Mouse (Mus musculus): ENCODE measurements around the gene Vtcn1. TPM values are rescaled to one million over a fixed set of nuclear protein-coding genes. Genes with fewer than 3 reads are reported as not detected.

Vtcn1 gene
- total RNA-seq, 2 experiments from 2014 or later = 0.14 to 0.48 TPM

GRCm38 (mm10) chr3:100856050-100856815 lies 31.0 kb downstream of the Vtcn1 start:
- no peak for DNase-seq (ENCODE audit: low spot score in 2 of 2)

- no peak for DNase-seq (ENCODE audit: low spot score in 2 of 2)
Observed at GRCm38 (mm10) chr3:100857139-100857538, 31.9 kb downstream of the Vtcn1 start.

- no peak for DNase-seq (ENCODE audit: low spot score in 2 of 2)
Observed at GRCm38 (mm10) chr3:100858334-100859002, 33.2 kb downstream of the Vtcn1 start.

- DNase-seq (ENCODE audit: low spot score in 2 of 2) = no peak
Observed at GRCm38 (mm10) chr3:100861307-100862303, 36.3 kb downstream of the Vtcn1 start.

GRCm38 (mm10) chr3:100866946-100867345 lies 41.7 kb downstream of the Vtcn1 start:
- no peak for DNase-seq (ENCODE audit: low spot score in 2 of 2)

- no peak for DNase-seq (ENCODE audit: low spot score in 2 of 2)
Observed at GRCm38 (mm10) chr3:100877057-100877456, 51.8 kb downstream of the Vtcn1 start.

GRCm38 (mm10) chr3:100881403-100881802 lies 56.1 kb downstream of the Vtcn1 start:
- DNase-seq (ENCODE audit: low spot score in 2 of 2) = no peak

- no peak for DNase-seq (ENCODE audit: low spot score in 2 of 2)
Observed at GRCm38 (mm10) chr3:100881843-100882634, 56.8 kb downstream of the Vtcn1 start.

DNA sequence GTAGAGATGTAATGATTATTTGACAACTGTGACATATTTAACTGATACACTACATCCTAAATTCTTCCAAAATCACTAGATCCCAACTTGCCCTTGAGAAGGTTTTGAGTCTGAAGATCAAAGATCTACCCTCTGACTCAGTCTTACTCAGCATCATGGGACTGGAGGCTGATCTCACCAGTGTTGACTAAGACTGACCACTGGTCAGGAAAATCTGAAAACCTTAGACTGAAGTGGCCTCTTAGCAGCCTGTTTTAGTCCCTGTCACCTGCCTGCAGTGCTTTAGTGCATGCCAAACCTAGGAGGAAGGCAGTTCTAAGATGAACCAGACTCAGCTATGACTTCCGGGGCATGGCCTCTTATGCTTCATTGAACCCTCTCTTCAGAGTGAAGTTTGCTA lies 64.0 kb downstream of the Vtcn1 start:
- no peak for DNase-seq (ENCODE audit: low spot score in 2 of 2)

GRCm38 (mm10) chr3:100890406-100890805 lies 65.1 kb downstream of the Vtcn1 start:
- no peak for DNase-seq (ENCODE audit: low spot score in 2 of 2)

GRCm38 (mm10) chr3:100892383-100893335 lies 67.4 kb downstream of the Vtcn1 start:
- DNase-seq (ENCODE audit: low spot score in 2 of 2) = no peak

- DNase-seq (ENCODE audit: low spot score in 2 of 2) = no peak
Observed at GRCm38 (mm10) chr3:100895500-100895899, 70.2 kb downstream of the Vtcn1 start.

DNA sequence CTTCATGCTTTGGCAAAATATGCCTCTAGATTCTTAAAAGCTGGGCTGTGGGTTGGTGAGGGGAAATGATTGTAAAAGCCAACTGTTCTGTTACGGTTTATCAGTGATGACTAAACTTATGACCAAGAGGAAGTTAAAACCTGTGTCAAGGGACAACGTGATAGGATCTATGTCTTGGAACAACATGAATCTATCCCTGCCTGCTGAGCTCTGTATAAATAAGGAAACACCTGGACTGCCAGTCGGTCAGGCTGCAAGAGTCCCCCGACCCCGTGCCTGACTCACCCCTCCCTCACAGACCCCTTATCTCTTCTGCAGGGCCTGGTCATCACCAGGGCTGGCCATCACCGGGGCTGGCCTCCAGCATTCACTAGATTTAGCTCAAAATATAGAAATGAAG lies 80.9 kb downstream of the Vtcn1 start:
- DNase-seq (ENCODE audit: low spot score in 2 of 2) = no peak

- no peak for DNase-seq (ENCODE audit: low spot score in 2 of 2)
Observed at GRCm38 (mm10) chr3:100906916-100907315, 81.7 kb downstream of the Vtcn1 start.

DNA sequence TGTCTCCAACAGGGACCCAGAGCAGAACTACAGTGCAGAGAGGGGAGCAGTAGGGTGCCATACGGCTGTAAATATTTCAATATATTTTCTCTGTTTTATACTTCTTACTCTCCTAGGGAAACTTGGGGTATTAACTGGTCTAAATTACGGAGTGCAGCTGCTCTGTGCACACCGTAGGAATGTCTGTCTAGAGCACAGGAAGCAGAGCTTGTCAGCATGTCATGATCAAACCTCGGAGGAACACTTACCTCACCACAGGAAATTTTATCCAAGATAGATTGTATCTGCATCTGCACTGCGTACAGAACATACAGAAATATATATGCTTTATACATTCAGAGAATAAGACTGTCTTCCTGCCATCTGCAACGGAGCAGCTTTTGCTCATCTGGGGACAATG lies 83.3 kb downstream of the Vtcn1 start:
- DNase-seq (ENCODE audit: low spot score in 2 of 2) = no peak

- no peak for DNase-seq (ENCODE audit: low spot score in 2 of 2)
Observed at GRCm38 (mm10) chr3:100910621-100911020, 85.4 kb downstream of the Vtcn1 start.

DNA sequence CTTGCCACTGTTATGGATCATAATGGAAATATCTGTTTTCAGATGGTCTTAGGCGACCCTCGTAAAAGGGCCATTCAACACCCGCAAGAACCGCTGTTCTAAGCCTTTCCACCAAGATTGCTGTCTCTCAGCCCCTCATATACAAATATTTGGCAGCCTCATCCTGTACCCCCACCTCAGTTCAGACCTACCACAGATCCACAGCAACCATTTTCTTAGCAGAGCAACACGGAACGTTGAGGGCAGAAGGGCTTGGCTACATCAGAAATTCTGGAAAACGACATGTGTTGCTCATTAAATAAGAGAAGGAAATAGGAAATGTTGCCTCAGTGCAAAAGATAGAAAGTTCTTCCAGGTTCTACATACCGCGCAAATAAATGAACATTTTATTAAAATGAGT lies 85.8 kb downstream of the Vtcn1 start:
- no peak for DNase-seq (ENCODE audit: low spot score in 2 of 2)

DNA sequence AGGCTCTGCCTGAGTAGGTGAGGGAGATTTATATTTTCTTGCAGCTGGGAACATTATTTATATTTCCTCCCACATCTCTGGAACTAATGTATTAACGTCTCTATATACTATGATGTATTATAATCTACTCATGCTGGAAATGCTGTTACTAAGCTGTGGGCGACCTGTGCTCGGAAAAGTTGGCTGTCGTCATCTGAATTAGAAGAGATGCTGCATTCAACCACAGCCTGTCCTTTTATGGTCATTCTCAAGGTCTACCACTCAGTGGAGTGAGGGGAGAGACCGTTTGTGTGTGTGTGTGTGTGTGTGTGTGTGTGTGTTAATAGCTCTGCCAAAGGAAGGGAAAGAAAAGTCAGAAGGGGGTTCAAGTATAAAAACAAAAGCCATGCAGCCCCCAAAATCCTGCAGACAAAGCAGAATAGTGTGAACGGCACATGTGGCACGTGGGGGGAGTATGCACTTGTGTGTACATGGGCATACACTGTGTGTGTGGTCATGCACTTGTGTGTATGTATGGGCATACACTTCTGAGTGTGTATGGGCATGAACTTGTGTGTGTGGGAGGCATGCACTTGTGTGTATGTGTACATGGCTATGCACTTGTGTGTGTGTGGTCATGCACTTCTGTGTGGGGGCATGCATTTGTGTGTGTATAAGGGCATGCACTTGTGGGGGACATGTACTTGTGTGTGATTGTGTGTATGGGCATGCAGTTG lies 86.4 kb downstream of the Vtcn1 start:
- no peak for DNase-seq (ENCODE audit: low spot score in 2 of 2)

- no peak for DNase-seq (ENCODE audit: low spot score in 2 of 2)
Observed at GRCm38 (mm10) chr3:100916844-100917243, 91.6 kb downstream of the Vtcn1 start.
